Mouse (Mus musculus): ENCODE measurements at regions not wholly inside any gene's neighbourhood (a gene's known extent, or its start where the extent isn't known, plus 50 kb on each side); places are given as distances from the start of the nearest gene placed in this dataset.
"Not testable (repeated sequence)": the region's sequence is repeated elsewhere in the genome, so short reads cannot be mapped to it uniquely, and the experiment has no call there.

DNA sequence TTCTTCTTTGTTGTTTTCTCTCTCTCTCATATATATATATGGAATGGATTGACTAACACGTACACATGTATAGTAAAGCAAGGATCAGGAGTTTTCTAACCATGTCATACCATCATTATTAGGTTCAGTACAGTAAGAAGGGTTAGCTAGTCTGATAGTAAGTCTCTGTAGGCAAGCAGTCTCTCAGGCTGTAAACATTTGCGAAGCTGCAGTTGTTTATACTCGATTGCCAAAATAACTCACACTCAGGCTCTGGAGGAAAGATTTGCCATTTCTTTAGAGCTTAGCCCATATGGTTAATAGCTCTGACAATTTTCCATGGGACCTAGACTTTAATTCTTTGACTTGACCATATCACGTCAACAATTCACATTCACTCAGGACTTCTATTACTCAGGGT lies 348.3 kb upstream of the Slc10a2 start:
- Histone ChIP-seq H3K27ac (ENCODE audit: insufficient read depth, low read length) (no peak overlapping the region), H3K4me1 (ENCODE audit: control insufficient read depth, insufficient read depth, insufficient read length) (no peaks in the 10 kb centered on the region), H3K36me3 (ENCODE audit: control insufficient read depth, insufficient read depth, low read length) (no peaks in the 10 kb centered on the region), H3K4me3 (ENCODE audit: extremely low read depth, insufficient read depth, insufficient read length) (no peak overlapping the region), H3K27me3 (ENCODE audit: control insufficient read depth, insufficient read depth, low read length) (no peaks in the 10 kb centered on the region)
- no peak for DNase-seq (ENCODE audit: low read depth in 1 of 2, low spot score in 2 of 2)
- TF ChIP-seq CTCF (IDR thresholded peaks at IDR 0.05; ENCODE audit: extremely low read depth, insufficient read depth, insufficient read length, insufficient replicate concordance) (no peak), POLR2A (IDR thresholded peaks at IDR 0.05; ENCODE audit: low read depth, low read length) (no peak)
- WGBS = 90% methylated on average over 4 of the region's 4 CpGs

DNA sequence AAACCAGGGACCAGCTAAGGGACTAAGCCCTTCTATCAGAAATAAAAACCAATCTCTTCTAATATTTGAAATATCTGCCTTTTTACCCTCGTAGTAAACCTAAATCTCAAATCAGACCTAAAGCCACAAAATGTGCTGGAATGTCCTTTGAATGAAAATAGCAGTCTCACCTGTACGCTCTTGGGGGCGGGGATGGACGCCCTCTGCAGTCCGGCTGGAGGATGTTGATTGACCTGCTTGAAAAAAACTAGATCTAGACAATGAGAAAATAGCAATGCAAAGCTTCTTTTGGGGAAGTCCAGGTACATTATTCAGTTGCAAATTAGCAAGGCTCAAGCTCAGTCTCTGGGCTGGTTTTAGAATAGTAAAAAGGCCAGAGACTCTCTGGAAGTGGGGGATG lies 337.1 kb upstream of the Slc10a2 start:
- H3K4me3 ChIP-seq (ENCODE audit: extremely low read depth, insufficient read depth, insufficient read length); H3K27me3 ChIP-seq (ENCODE audit: control insufficient read depth, insufficient read depth, low read length); H3K36me3 ChIP-seq (ENCODE audit: control insufficient read depth, insufficient read depth, low read length); H3K27ac ChIP-seq (ENCODE audit: insufficient read depth, low read length); H3K4me1 ChIP-seq (ENCODE audit: control insufficient read depth, insufficient read depth, insufficient read length); DNase-seq (ENCODE audit: low read depth in 1 of 2, low spot score in 2 of 2): not testable (repeated sequence)
- WGBS = 83% methylated on average over 5 of the region's 5 CpGs

DNA sequence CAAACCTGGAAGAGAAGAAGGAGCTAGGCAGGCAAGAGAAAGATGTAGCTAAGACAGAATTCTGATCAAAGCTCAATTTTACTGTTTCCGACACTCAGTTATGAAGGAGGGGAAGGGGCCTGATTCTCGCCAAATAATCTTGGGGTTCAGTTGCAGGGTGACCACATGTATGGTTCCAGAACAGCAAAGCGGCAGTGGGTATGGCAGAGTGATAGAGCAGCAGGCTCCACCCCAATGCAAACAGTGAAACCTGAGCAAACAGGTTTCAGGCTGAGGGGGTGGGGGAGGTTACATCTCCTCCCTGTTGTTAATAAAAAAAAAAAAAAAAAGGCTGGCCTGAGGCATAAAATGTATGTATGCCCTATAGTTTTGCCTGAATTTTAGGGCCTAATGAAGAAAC lies 335.3 kb upstream of the Slc10a2 start:
- H3K36me3 ChIP-seq (ENCODE audit: control insufficient read depth, insufficient read depth, low read length); DNase-seq (ENCODE audit: low read depth in 1 of 2, low spot score in 2 of 2); H3K4me3 ChIP-seq (ENCODE audit: extremely low read depth, insufficient read depth, insufficient read length); H3K4me1 ChIP-seq (ENCODE audit: control insufficient read depth, insufficient read depth, insufficient read length); H3K27me3 ChIP-seq (ENCODE audit: control insufficient read depth, insufficient read depth, low read length); H3K27ac ChIP-seq (ENCODE audit: insufficient read depth, low read length): not testable (repeated sequence)
- 91% methylated on average over 3 of the region's 3 CpGs for WGBS

GRCm38 (mm10) chr8:5439054-5439453 lies 333.9 kb upstream of the Slc10a2 start:
- no peaks in the 10 kb centered on the region for H3K4me1 ChIP-seq (ENCODE audit: control insufficient read depth, insufficient read depth, insufficient read length)
- no peak for DNase-seq (ENCODE audit: low read depth in 1 of 2, low spot score in 2 of 2)
- H3K4me3 ChIP-seq (ENCODE audit: extremely low read depth, insufficient read depth, insufficient read length) = no peak overlapping the region
- no peak overlapping the region for H3K27ac ChIP-seq (ENCODE audit: insufficient read depth, low read length)
- WGBS = 88% methylated on average over 2 of the region's 2 CpGs
- TF ChIP-seq CTCF (IDR thresholded peaks at IDR 0.05; ENCODE audit: extremely low read depth, insufficient read depth, insufficient read length, insufficient replicate concordance) (no peak), POLR2A (IDR thresholded peaks at IDR 0.05; ENCODE audit: low read depth, low read length) (no peak)
- no peaks in the 10 kb centered on the region for H3K36me3 ChIP-seq (ENCODE audit: control insufficient read depth, insufficient read depth, low read length)
- no peaks in the 10 kb centered on the region for H3K27me3 ChIP-seq (ENCODE audit: control insufficient read depth, insufficient read depth, low read length)

DNA sequence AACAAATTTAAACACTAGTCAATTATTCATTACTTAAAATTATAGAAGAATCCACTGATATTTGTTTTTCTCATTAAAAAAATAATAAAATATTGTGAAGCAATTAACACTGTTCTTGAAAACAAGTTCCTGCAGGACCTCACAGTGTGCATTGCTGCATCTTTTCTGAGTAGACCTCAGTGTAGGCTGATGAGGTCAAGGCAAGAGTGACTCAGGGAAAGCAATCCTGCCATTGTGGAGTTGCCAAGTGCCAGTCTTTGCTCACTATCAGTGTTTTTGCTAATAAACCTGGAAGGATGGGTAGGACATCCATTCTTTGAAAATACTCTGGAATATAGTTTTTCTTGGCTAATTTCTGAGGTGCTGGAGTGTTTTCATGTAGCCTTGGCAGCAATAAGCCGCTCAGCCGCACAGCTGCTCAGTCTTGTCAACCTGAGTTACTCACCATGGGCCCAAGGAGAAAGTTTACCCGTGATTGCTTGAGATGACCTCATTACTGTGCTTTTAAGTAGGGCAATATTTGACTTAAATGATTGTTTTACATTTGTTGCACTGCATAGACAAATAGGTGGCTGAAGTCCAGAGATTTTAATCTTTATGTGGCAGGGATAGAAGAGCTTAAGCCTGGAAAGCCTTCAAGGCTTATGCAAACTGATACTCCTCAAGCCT lies 323.3 kb upstream of the Slc10a2 start:
- TF ChIP-seq POLR2A (IDR thresholded peaks at IDR 0.05; ENCODE audit: low read depth, low read length) = no peak
- TF ChIP-seq CTCF (IDR thresholded peaks at IDR 0.05; ENCODE audit: extremely low read depth, insufficient read depth, insufficient read length, insufficient replicate concordance) = no peak
- 76% methylated on average over 3 of the region's 3 CpGs for WGBS
- H3K4me1 ChIP-seq (ENCODE audit: control insufficient read depth, insufficient read depth, insufficient read length) = no peaks in the 10 kb centered on the region
- no peak for DNase-seq (ENCODE audit: low read depth in 1 of 2, low spot score in 2 of 2)
- H3K4me3 ChIP-seq (ENCODE audit: extremely low read depth, insufficient read depth, insufficient read length) = no peak overlapping the region
- H3K36me3 ChIP-seq (ENCODE audit: control insufficient read depth, insufficient read depth, low read length) = no peaks in the 10 kb centered on the region
- no peaks in the 10 kb centered on the region for H3K27me3 ChIP-seq (ENCODE audit: control insufficient read depth, insufficient read depth, low read length)
- no peak overlapping the region for H3K27ac ChIP-seq (ENCODE audit: insufficient read depth, low read length)

DNA sequence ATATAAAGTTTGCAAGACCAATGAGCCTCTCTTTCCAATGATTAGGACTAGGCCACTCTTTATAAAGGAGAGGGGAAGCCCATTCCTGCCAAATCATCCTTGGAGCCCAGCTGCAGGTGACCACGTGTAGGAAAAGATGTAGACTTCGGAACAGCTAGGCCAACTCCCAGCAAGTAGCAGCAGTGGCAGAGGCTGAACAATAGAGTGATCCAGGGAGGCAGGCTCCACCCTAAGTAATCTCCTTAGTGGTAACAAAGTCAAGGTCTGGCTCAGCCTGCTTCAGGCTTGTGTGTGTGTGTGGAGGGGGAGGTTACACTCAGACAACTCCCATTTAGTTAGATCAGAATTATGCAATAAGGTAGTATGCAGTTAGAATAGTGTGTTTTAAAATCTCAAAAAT lies 311.7 kb upstream of the Slc10a2 start:
- 56% methylated on average over 2 of the region's 2 CpGs for WGBS
- H3K4me1 ChIP-seq (ENCODE audit: control insufficient read depth, insufficient read depth, insufficient read length); H3K4me3 ChIP-seq (ENCODE audit: extremely low read depth, insufficient read depth, insufficient read length); H3K36me3 ChIP-seq (ENCODE audit: control insufficient read depth, insufficient read depth, low read length); H3K27me3 ChIP-seq (ENCODE audit: control insufficient read depth, insufficient read depth, low read length); DNase-seq (ENCODE audit: low read depth in 1 of 2, low spot score in 2 of 2); H3K27ac ChIP-seq (ENCODE audit: insufficient read depth, low read length): not testable (repeated sequence)

GRCm38 (mm10) chr8:5384851-5385250 lies 279.7 kb upstream of the Slc10a2 start:
- Histone ChIP-seq H3K4me3 (ENCODE audit: extremely low read depth, insufficient read depth, insufficient read length) (no peak overlapping the region), H3K36me3 (ENCODE audit: control insufficient read depth, insufficient read depth, low read length) (no peaks in the 10 kb centered on the region), H3K27me3 (ENCODE audit: control insufficient read depth, insufficient read depth, low read length) (no peaks in the 10 kb centered on the region), H3K27ac (ENCODE audit: insufficient read depth, low read length) (no peak overlapping the region), H3K4me1 (ENCODE audit: control insufficient read depth, insufficient read depth, insufficient read length) (no peaks in the 10 kb centered on the region)
- DNase-seq (ENCODE audit: low read depth in 1 of 2, low spot score in 2 of 2) = no peak
- TF ChIP-seq CTCF (IDR thresholded peaks at IDR 0.05; ENCODE audit: extremely low read depth, insufficient read depth, insufficient read length, insufficient replicate concordance) = no peak
- no peak for TF ChIP-seq POLR2A (IDR thresholded peaks at IDR 0.05; ENCODE audit: low read depth, low read length)
- 74% methylated on average over 2 of the region's 2 CpGs for WGBS
